Mouse (Mus musculus) limb, embryonic 12.5 days (tissue): ENCODE data around the gene Inf2. TPM values are rescaled to one million over a fixed set of nuclear protein-coding genes. Genes with fewer than 3 reads are reported as not detected.
A peak's percentile ranks its signal among the peaks of the same experiment; 100 is the strongest.

Experiments
- ATAC-seq: fragments of 200-750 bp; cut with Nextera tagmentation; 2 replicates; pipeline ENCODE4 v1.8.0; 2017; ENCODE audit warnings: low read depth, moderate TSS enrichment; ENCODE audit not compliant: insufficient number of reproducible peaks, insufficient read depth, low FRiP score, low TSS enrichment
- H3K27ac ChIP-seq: fragments of 300-500 bp; sonication (generic); 2 replicates; pipeline ENCODE4 v1.5.1; 2016; ENCODE audit warnings: mild to moderate bottlenecking, moderate library complexity
- H3K27me3 ChIP-seq: fragments of 300-500 bp; sonication (generic); 2 replicates; pipeline ENCODE4 v1.6.1; 2016; ENCODE audit warnings: mild to moderate bottlenecking, moderate library complexity
- H3K36me3 ChIP-seq: fragments of 300-500 bp; sonication (generic); 2 replicates; pipeline ENCODE4 v1.6.1; 2016; ENCODE audit warnings: mild to moderate bottlenecking, moderate library complexity
- H3K4me1 ChIP-seq: fragments of 300-500 bp; sonication (generic); replicated peaks from 2 replicates; pipeline ENCODE4 v1.6.1; 2016
- H3K4me2 ChIP-seq: fragments of 300-500 bp; sonication (generic); 2 replicates; pipeline ENCODE4 v1.6.1; 2016; ENCODE audit warnings: mild to moderate bottlenecking, moderate library complexity
- H3K4me3 ChIP-seq: fragments of 300-500 bp; sonication (generic); replicated peaks from 2 replicates; pipeline ENCODE4 v1.5.1; 2016; ENCODE audit warnings: mild to moderate bottlenecking
- H3K9ac ChIP-seq: fragments of 300-500 bp; sonication (generic); replicated peaks from 2 replicates; pipeline ENCODE4 v1.6.1; 2016; ENCODE audit warnings: mild to moderate bottlenecking, moderate library complexity
- H3K9me3 ChIP-seq: fragments of 300-500 bp; sonication (generic); 2 replicates; pipeline ENCODE4 v1.6.1; 2016; ENCODE audit warnings: mild to moderate bottlenecking, moderate library complexity
- WGBS: fragments of 180-500 bp; shearing (Covaris S2); methylation state at CpG from one replicate; pipeline ENCODE4 v1.1.7; 2016; 5-methylcytosine and 5-hydroxymethylcytosine counted together
- polyA plus RNA-seq: library from polyadenylated mRNA; unstranded; fragments of >200 nt; fragmentation: Nextera tagmentation; extraction: Ambion mirVana; gene quantifications from 2 replicates; pipeline ENCODE4 v1.2.1, GENCODE M21; 2016

The Inf2 gene
- 2.0 and 2.2 TPM in 2 replicates for polyA plus RNA-seq

DNA sequence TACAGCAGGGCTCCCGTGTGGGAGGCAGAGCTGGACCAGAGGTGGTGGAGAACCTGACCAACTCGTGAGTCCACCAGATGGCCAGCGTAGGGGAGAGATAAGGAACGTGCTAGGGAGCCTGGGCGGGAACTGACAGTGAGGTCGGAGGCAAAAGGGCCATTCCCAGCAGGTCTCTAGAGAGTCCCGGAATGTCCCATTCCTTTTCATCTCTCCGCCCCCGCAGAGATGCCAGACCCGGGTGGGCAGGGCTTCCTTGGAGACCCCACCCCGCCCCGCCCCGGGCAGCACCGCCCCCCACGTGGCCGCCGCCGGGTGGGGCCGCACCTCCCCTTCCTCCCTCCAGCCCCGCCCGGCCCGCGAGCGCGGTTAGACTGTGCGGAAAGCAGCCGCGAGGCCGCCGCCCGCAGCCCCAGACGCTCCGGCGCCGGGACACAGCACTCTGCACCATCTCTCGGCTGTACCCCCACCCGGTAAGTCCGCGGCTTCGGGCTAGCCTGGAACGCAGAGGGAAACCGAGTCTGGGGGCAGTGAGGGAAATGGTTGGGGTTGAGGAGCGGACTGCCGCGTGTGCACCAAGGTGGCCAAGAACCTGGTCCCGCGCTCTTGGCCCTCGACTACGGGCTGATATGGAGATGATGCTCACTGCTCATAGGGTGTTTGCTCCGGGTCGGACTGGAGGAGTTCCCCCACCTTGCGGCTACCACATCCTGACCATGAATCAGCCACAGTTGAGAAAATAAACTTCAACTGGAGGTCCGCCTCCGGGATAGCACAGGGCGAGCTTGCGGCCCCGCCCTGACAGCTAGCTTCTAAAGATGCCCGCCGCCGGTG lies at the start of gene Inf2:
Gene Inf2 (plus strand): TSS at position 359 of the 831 bp plus-strand sequence.
- under 1% methylated on average over 51 of the region's 60 CpGs for WGBS
- H3K4me3 ChIP-seq: peak within 1 kb of the TSS; percentile 61
- H3K27me3 ChIP-seq: peaks cover 43% of the 10 kb centered on the region
- peak within 1 kb of the TSS; percentile 58 for H3K9ac ChIP-seq
- H3K27ac ChIP-seq: 0 out of 2 replicates have a peak within 1 kb of the TSS, but pooled peaks have one; percentile 29
- H3K4me1 ChIP-seq: peaks cover 32% of the 10 kb centered on the region
- H3K9me3 ChIP-seq: no peaks in the 10 kb centered on the region
- peak; percentile 79 for ATAC-seq
- peak within 1 kb of the TSS; percentile 92 for H3K4me2 ChIP-seq
- H3K36me3 ChIP-seq: no peaks in the 10 kb centered on the region

DNA sequence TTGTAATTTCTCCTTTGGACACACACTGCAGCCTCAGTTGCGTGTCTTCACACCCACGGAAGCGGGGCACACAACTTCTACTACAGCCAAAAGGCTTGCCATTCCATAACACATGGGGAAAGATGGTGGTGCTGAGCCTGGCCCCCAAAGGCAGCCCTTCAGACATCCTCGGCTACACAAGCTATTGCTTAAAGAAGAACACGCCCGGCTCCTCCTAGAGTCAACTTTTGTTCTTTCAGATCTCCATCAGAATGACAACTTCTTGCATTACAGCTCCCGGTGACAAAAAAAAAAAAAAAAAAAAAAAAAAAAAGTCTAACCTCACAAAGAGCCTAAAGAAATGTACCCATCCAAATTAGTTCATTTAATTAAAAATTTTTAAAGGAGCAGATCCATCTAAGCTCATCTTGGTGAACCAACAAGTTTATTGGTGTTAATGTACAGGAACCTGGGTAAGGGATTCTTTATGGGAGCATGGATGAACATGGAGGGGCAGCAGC lies 49.1 kb upstream of the Inf2 start:
- Histone ChIP-seq H3K4me1 (peaks cover 20% of the 10 kb centered on the region), H3K36me3 (no peaks in the 10 kb centered on the region), H3K4me2 (no peak overlapping the region), H3K9me3 (no peaks in the 10 kb centered on the region), H3K4me3 (no peak overlapping the region), H3K27ac (no peak overlapping the region), H3K9ac (no peak overlapping the region), H3K27me3 (peaks cover 22% of the 10 kb centered on the region)
- no peak for ATAC-seq
- WGBS: 88% methylated on average over 7 of the region's 7 CpGs

DNA sequence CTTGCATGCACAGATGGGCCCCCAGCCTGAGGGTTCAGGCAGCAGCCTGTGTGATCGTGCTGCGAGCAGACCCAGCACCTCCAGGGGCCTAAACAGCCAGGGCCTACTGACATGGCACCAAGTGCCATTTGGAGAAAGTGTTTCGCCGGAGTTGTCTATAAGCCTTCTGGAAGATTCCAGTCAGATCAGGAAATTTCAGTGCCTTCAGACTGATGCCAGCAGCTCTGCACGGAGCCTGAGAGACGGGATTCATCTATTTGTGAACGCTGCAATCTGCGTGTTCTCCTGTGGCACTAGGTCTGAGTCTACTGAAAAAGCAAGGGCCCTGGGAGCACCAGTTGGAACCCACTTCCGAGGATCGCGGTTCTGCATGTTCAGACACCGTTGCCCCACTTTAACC lies 48.3 kb upstream of the Inf2 start:
- 91% methylated on average over 12 of the region's 12 CpGs for WGBS
- H3K27me3 ChIP-seq: peaks cover 19% of the 10 kb centered on the region
- ATAC-seq: no peak

DNA sequence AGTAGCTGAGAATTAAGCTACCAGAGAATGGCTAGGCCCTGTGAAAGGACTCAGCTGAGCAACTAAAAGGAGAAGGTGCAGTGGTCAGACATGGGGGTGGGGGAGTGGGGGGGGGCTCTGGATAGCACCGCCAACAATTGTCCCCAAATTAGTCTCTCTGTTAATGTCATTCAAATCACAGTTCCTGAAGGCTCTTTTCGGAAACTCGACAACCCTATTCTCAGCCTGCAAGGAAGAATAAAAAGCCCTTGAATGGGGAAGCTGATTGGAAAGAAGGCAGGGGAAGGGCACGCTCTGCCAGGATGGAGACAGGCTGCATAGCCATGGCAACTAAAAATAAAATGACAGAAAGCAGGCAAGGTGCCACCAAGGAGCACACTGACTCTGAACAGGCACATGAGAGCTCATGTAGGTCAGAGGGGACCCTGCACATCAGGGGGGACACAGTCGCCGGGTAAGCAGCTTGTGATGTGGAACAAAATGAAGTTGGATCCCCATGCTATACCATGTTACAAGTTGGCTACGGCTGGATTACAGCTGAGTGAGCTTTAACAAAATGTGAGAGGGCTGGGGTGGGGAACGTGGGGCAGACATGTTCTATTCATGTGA lies 47.0 kb upstream of the Inf2 start:
- Histone ChIP-seq H3K9ac (no peak overlapping the region), H3K4me3 (no peak overlapping the region), H3K9me3 (no peaks in the 10 kb centered on the region), H3K4me2 (no peak overlapping the region), H3K27me3 (peaks cover 19% of the 10 kb centered on the region), H3K4me1 (peaks cover 30% of the 10 kb centered on the region), H3K36me3 (no peaks in the 10 kb centered on the region), H3K27ac (no peak overlapping the region)
- WGBS: 79% methylated on average over 8 of the region's 8 CpGs
- no peak for ATAC-seq

More for the DNA sequence above, 48.3 kb upstream of the Inf2 start:
- Histone ChIP-seq H3K4me2 (no peak overlapping the region), H3K36me3 (no peaks in the 10 kb centered on the region), H3K4me1 (peaks cover 28% of the 10 kb centered on the region), H3K9me3 (no peaks in the 10 kb centered on the region), H3K4me3 (no peak overlapping the region), H3K27ac (no peak overlapping the region), H3K9ac (no peak overlapping the region)

DNA sequence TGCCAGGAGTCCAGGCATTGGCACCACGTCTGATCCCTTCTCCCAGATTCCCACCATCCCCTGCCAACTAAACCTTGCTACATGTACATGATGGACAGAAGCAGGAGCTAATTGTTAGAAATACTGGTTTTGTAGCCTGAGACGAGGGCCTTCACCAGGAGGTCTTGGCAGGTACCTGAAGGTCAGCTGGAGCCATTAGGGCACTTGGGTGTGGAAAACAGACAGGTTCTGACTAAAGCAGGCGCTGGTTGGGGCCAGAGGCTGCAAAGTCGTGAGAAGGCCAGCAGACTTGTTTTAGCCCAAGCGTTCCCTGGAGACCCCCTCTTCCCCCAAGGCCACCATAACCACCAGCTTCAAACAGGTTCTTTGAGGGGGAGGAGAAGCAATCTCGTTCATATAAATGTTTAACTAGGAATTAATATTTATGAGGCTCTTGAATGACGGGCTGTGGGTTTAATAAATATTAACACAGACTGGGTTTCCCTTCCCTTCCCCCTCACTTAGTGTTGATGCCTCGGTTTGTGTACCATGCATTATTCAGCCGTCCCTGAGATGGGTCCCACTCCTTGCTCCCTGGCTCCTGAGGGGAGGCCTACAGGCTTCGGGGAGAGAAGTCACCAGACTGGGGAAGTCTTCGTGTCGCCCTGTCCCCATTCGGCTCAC lies 46.2 kb upstream of the Inf2 start:
- no peaks in the 10 kb centered on the region for H3K9me3 ChIP-seq
- H3K27me3 ChIP-seq: peaks cover 19% of the 10 kb centered on the region
- no peaks in the 10 kb centered on the region for H3K36me3 ChIP-seq
- no peak overlapping the region for H3K4me3 ChIP-seq
- 57% methylated on average over 13 of the region's 13 CpGs for WGBS
- no peak overlapping the region for H3K4me2 ChIP-seq
- no peak overlapping the region for H3K27ac ChIP-seq
- no peak overlapping the region for H3K9ac ChIP-seq
- no peak for ATAC-seq
- H3K4me1 ChIP-seq: peaks cover 30% of the 10 kb centered on the region

DNA sequence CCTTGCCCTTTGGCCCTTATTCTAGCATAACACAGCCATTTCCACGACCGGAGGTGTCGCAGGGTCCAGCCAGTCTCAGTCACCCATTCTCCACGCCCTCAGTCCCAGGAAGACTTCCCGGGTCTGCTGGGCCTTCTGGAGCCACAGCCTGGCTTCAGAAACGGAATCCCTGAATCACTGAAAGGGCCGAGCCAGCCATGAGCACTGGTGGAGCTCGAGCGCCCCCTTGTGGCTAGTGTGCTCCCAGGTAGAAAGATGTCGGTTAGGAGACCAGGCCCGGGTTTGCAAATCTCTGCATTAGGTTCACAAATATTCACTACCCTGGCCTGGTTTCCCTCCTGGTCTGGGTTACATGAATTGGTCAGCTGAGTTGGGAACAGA lies 45.7 kb upstream of the Inf2 start:
- no peak overlapping the region for H3K4me3 ChIP-seq
- peaks cover 30% of the 10 kb centered on the region for H3K4me1 ChIP-seq
- H3K36me3 ChIP-seq: no peaks in the 10 kb centered on the region
- H3K9ac ChIP-seq: no peak overlapping the region
- H3K27ac ChIP-seq: no peak overlapping the region
- H3K9me3 ChIP-seq: no peaks in the 10 kb centered on the region
- WGBS: 5% methylated on average over 11 of the region's 11 CpGs
- peak; percentile 53; the same call in 1 of the 2 replicates for ATAC-seq
- peaks cover 19% of the 10 kb centered on the region for H3K27me3 ChIP-seq
- H3K4me2 ChIP-seq: no peak overlapping the region

DNA sequence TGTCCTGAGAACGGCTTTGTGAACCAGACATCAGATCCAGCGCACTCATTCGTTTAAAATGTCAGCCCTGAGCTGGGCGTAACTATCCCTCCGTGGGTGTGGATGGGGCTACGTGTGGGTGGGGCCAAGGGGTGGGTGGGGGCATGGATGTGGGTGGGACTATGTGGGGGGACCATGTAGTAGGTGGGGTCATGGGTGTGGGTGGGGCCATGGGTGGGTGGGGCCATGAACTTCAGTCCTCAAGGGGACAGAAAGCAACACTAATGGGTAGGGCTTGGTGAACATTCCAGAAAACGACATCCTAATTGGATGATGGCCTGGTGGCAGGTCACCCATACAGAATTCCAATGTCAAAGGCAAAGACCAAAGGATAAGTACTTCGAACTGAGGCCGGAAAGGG lies 44.6 kb upstream of the Inf2 start:
- no peak for ATAC-seq
- 68% methylated on average over 9 of the region's 9 CpGs for WGBS
- Histone ChIP-seq H3K9me3 (no peaks in the 10 kb centered on the region), H3K4me1 (peaks cover 30% of the 10 kb centered on the region), H3K27me3 (peaks cover 12% of the 10 kb centered on the region; the same call in 1 of the 2 replicates), H3K9ac (no peak overlapping the region), H3K36me3 (no peaks in the 10 kb centered on the region), H3K27ac (no peak overlapping the region), H3K4me2 (no peak overlapping the region), H3K4me3 (no peak overlapping the region)

DNA sequence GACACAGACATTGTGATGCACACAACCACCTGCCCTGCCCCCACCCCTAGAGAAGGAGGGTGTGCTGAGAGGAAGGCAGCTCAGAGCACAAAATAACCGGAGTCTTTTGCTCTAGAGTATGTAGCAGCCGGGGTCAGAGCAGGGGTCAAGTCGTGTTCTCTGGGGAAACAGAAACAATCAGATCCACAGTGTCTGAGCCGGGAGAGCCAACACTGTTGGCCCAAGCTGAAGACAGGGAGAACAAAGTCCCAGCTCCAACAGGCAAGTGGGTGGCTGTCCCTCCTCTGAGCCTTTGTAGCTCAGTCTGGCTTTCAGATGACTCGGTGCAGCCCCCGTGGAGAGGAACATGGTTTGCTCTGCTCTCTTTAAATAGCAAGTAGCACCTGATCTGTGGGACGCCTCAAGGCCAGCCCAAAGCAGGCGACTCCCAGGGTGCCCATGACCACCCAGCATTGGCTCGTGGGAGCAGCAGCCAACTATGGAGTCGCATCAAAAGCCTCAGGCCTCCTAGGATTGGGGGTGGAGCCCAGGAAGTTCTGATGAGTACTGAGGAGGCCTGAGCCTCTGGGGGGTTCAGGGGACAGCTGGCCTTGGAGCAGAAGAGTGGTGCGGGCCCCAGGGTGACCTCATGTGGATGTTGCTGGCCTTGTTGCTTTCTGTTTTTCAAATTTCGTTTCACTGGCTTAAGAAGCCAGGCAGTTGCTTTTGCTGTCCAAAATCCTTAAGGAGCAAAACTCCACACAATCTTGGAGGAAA lies 43.5 kb upstream of the Inf2 start:
- no peak for ATAC-seq
- Histone ChIP-seq H3K4me2 (no peak overlapping the region), H3K9me3 (no peaks in the 10 kb centered on the region), H3K4me3 (no peak overlapping the region), H3K27me3 (peaks cover 12% of the 10 kb centered on the region; the same call in 1 of the 2 replicates), H3K4me1 (peaks cover 30% of the 10 kb centered on the region), H3K36me3 (no peaks in the 10 kb centered on the region), H3K27ac (0 out of 2 replicates have a peak overlapping the region, but pooled peaks have one; percentile 23), H3K9ac (no peak overlapping the region)
- WGBS: 38% methylated on average over 12 of the region's 12 CpGs

DNA sequence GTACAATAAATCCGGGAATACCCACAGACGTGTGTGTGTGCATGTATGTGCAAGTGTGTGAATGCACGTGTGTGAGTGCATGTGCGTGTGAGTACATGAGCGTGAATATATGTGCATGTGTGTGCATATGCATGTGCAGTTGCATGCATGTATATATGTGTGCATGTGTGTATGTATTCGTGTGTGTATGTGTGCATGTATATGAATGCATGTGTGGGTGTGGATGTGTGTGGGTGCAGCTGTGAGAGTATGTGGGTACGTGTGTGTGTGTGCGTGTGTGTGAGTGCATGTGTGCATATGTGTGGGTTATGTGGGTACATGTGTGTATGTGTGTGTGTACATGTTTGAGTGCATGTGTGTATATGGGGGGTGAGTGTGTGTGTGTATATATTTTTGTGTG lies 42.5 kb upstream of the Inf2 start:
- H3K27ac ChIP-seq: no peak overlapping the region
- no peak for ATAC-seq
- no peaks in the 10 kb centered on the region for H3K9me3 ChIP-seq
- no peak overlapping the region for H3K4me2 ChIP-seq
- H3K4me3 ChIP-seq: no peak overlapping the region
- peaks cover 27% of the 10 kb centered on the region for H3K4me1 ChIP-seq
- 94% methylated on average over 8 of the region's 8 CpGs for WGBS
- peaks cover 12% of the 10 kb centered on the region; the same call in 1 of the 2 replicates for H3K27me3 ChIP-seq
- no peak overlapping the region for H3K9ac ChIP-seq
- no peaks in the 10 kb centered on the region for H3K36me3 ChIP-seq

DNA sequence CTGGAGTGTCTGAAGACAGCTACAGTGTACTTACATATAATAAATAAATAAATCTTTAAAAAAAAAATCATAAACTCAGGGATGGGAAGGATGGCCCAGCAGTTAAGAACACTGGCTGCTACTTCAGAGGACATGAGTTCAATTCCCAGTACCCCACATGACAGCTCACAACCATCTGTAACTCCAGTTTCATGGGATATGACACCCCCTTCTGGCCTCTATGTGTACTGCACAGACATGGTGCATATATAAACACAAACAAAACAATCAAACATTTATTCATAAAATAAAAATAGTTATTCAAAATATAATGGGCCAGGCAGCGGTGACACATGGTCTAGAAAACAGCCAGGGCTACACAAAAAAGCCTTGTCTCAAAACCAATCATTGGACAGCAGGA lies 39.3 kb upstream of the Inf2 start:
- Histone ChIP-seq H3K9me3 (no peaks in the 10 kb centered on the region), H3K36me3 (no peaks in the 10 kb centered on the region), H3K4me1 (peaks cover 10% of the 10 kb centered on the region), H3K4me3 (no peak overlapping the region), H3K27me3 (no peaks in the 10 kb centered on the region), H3K27ac (no peak overlapping the region), H3K9ac (no peak overlapping the region), H3K4me2 (no peak overlapping the region)
- 100% methylated on average over 1 of the region's 1 CpGs for WGBS
- ATAC-seq: no peak
